Mouse (Mus musculus): Measurements from ENCODE around the gene Ppm1m.

DNA sequence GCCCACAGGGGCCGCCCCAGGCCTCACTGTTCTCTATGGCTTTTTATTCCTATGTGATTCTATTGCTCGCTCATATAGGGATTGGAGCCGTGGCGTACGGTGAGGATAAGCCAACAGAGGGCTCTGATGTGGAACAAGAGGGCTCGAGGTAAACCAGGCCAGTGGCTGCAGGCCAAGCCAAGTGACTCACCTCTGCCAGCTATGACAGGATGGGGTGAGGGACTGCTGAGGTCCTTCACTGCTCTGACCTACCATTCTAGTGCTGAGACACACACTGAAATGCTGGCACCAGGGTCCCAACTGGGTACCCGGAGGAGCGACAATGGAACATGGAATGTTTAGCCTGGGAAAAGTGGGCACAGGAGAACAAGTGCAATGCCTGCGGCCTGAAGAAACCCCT lies 45.4 kb downstream of the Ppm1m start:
- no peak for TF ChIP-seq CTCF (IDR thresholded peaks at IDR 0.05; ENCODE audit: low read depth, low read length)
- TF ChIP-seq POLR2A (IDR thresholded peaks at IDR 0.05; ENCODE audit: extremely low read depth, insufficient read depth, low read length) = no peak

All from liver, adult 2 months (tissue).